Mouse (Mus musculus): ENCODE data around the gene Mdm4.
"Not testable (repeated sequence)": the region's sequence is repeated elsewhere in the genome, so short reads cannot be mapped to it uniquely, and the experiment has no call there.

Mdm4 gene

GRCm38 (mm10) chr1:133020137-133020894 lies 10.0 kb downstream of the Mdm4 start:
- peak; percentile 15 for DNase-seq (ENCODE audit: low spot score)

GRCm38 (mm10) chr1:133019312-133019711 lies 11.0 kb downstream of the Mdm4 start:
- DNase-seq (ENCODE audit: low spot score), result no peak

GRCm38 (mm10) chr1:133018580-133018979 lies 11.8 kb downstream of the Mdm4 start:
- no peak for DNase-seq (ENCODE audit: low spot score)

GRCm38 (mm10) chr1:133016775-133017428 lies 13.5 kb downstream of the Mdm4 start:
- no peak for DNase-seq (ENCODE audit: low spot score)

GRCm38 (mm10) chr1:133014196-133014595 lies 16.2 kb downstream of the Mdm4 start:
- DNase-seq (ENCODE audit: low spot score), result no peak

- peak; percentile 24 for DNase-seq (ENCODE audit: low spot score)
Observed at GRCm38 (mm10) chr1:133013331-133013730, 17.0 kb downstream of the Mdm4 start.

- DNase-seq (ENCODE audit: low spot score), result no peak
Observed at GRCm38 (mm10) chr1:133011955-133012841, 18.2 kb downstream of the Mdm4 start.

- no peak for DNase-seq (ENCODE audit: low spot score)
Observed at GRCm38 (mm10) chr1:133006571-133006970, 23.8 kb downstream of the Mdm4 start.

- DNase-seq (ENCODE audit: low spot score), result no peak
Observed at GRCm38 (mm10) chr1:133000347-133000746, 30.0 kb downstream of the Mdm4 start.

GRCm38 (mm10) chr1:132991580-132991979 lies 38.8 kb downstream of the Mdm4 start:
- no peak for DNase-seq (ENCODE audit: low spot score)

- DNase-seq (ENCODE audit: low spot score), result no peak
Observed at GRCm38 (mm10) chr1:132990733-132991132, 39.6 kb downstream of the Mdm4 start.

- not testable (repeated sequence) for DNase-seq (ENCODE audit: low spot score)
Observed at GRCm38 (mm10) chr1:132988556-132989459, 41.6 kb downstream of the Mdm4 start.

- DNase-seq (ENCODE audit: low spot score), result peak; percentile 76
Observed at GRCm38 (mm10) chr1:132982728-132983127, 47.6 kb downstream of the Mdm4 start.

GRCm38 (mm10) chr1:132981232-132981631 lies 49.1 kb downstream of the Mdm4 start:
- DNase-seq (ENCODE audit: low spot score), result no peak

GRCm38 (mm10) chr1:132977402-132977801 lies 53.0 kb downstream of the Mdm4 start:
- no peak for DNase-seq (ENCODE audit: low spot score)

- peak; percentile 64 for DNase-seq (ENCODE audit: low spot score)
Observed at GRCm38 (mm10) chr1:132968659-132969058, 61.7 kb downstream of the Mdm4 start.

GRCm38 (mm10) chr1:132964691-132965090 lies 65.7 kb downstream of the Mdm4 start:
- no peak for DNase-seq (ENCODE audit: low spot score)

GRCm38 (mm10) chr1:132964106-132964505 lies 66.3 kb downstream of the Mdm4 start:
- DNase-seq (ENCODE audit: low spot score), result no peak

- no peak for DNase-seq (ENCODE audit: low spot score)
Observed at GRCm38 (mm10) chr1:132961751-132962150, 68.6 kb downstream of the Mdm4 start.

GRCm38 (mm10) chr1:132956809-132957208 lies 73.6 kb downstream of the Mdm4 start:
- no peak for DNase-seq (ENCODE audit: low spot score)

GRCm38 (mm10) chr1:132947811-132948210 lies 82.5 kb downstream of the Mdm4 start:
- peak; percentile 27 for DNase-seq (ENCODE audit: low spot score)
